Mouse (Mus musculus) MEL (cell line): ENCODE results near the gene Pcsk2.

Source experiments
- BHLHE40 ChIP-seq: IDR thresholded peaks from 2 replicates; pipeline ENCODE4 v1.6.1; 2012; ENCODE audit warnings: low read depth, mild to moderate bottlenecking, inconsistent platforms, low read length, improper control_type of control experiment, borderline replicate concordance
- CHD2 ChIP-seq: IDR thresholded peaks from 2 replicates; pipeline ENCODE4 v1.6.1; 2011; ENCODE audit warnings: low read length, improper control_type of control experiment
- CTCF ChIP-seq, 3 experiments: IDR thresholded peaks in 2 of 3; conservative IDR thresholded peaks in 1 of 3; 2 replicates each; pipeline ENCODE4 v1.5.1; 2011 to 2012; ENCODE audit warnings: low read length in 3 of 3, low read depth in 2 of 3, mild to moderate bottlenecking in 2 of 3, improper control_type of control experiment in 1 of 3, inconsistent platforms in 1 of 3, mixed read lengths in 1 of 3, moderate library complexity in 1 of 3; ENCODE audit not compliant: control insufficient read depth in 1 of 3, insufficient read depth in 1 of 3, poor library complexity in 1 of 3, severe bottlenecking in 1 of 3
- EP300 ChIP-seq, 2 experiments: IDR thresholded peaks; 2 replicates each; pipeline ENCODE4 v1.6.1; 2011; ENCODE audit warnings: improper control_type of control experiment in 2 of 2, low read length in 2 of 2, low read depth in 1 of 2, mild to moderate bottlenecking in 1 of 2
- MAFK ChIP-seq: IDR thresholded peaks from 2 replicates; pipeline ENCODE4 v1.6.1; 2011; ENCODE audit warnings: low read depth, mild to moderate bottlenecking, low read length, improper control_type of control experiment, borderline replicate concordance
- MXI1 ChIP-seq: IDR thresholded peaks from 2 replicates; pipeline ENCODE4 v1.6.1; 2011; ENCODE audit warnings: mild to moderate bottlenecking, low read depth, low read length, improper control_type of control experiment
- NELFE ChIP-seq: IDR thresholded peaks from 2 replicates; pipeline ENCODE4 v1.6.1; 2011; ENCODE audit warnings: low read depth, low read length, improper control_type of control experiment
- POLR2A ChIP-seq, 2 experiments: IDR thresholded peaks; 2 replicates each; pipeline ENCODE4 v1.6.1; 2011 to 2012; ENCODE audit warnings: low read length in 2 of 2, mild to moderate bottlenecking in 2 of 2, control low read depth in 1 of 2, improper control_type of control experiment in 1 of 2, low read depth in 1 of 2, moderate library complexity in 1 of 2; ENCODE audit not compliant: control insufficient read depth in 1 of 2, insufficient read depth in 1 of 2, poor library complexity in 1 of 2
- RCOR1 ChIP-seq: IDR thresholded peaks from 2 replicates; pipeline ENCODE4 v1.6.1; 2012; ENCODE audit warnings: low read depth, mild to moderate bottlenecking, inconsistent platforms, low read length, improper control_type of control experiment
- TAL1 ChIP-seq: IDR thresholded peaks from 2 replicates; pipeline ENCODE4 v1.6.1; 2012; ENCODE audit warnings: mild to moderate bottlenecking, inconsistent platforms, low read length, moderate library complexity, mixed read lengths
- ZKSCAN1 ChIP-seq: IDR thresholded peaks from 2 replicates; pipeline ENCODE4 v1.6.1; 2012; ENCODE audit warnings: low read depth, mild to moderate bottlenecking, inconsistent platforms, low read length, improper control_type of control experiment, moderate library complexity

GRCm38 (mm10) chr2:143709249-143709648, 163.3 kb downstream of the Pcsk2 start:
- TF ChIP-seq CHD2 (no peak), CTCF (IDR thresholded peaks at IDR 0.05 in 2 of 3, conservative IDR thresholded peaks at IDR 0.05 in 1 of 3; ENCODE audit: control insufficient read depth in 1 of 3, insufficient read depth in 1 of 3, low read depth in 2 of 3, low read length in 3 of 3, poor library complexity in 1 of 3, severe bottlenecking in 1 of 3) (no peak; a peak in 1 of 6 replicates), POLR2A (IDR thresholded peaks at IDR 0.05; ENCODE audit: control insufficient read depth in 1 of 2, insufficient read depth in 1 of 2, low read depth in 1 of 2, low read length in 2 of 2, poor library complexity in 1 of 2) (no peak), MXI1 (no peak), NELFE (no peak), MAFK (no peak), EP300 (IDR thresholded peaks at IDR 0.05; ENCODE audit: low read depth in 1 of 2, low read length in 2 of 2) (no peak), ZKSCAN1 (no peak), BHLHE40 (no peak), TAL1 (no peak), RCOR1 (no peak)
